Mouse (Mus musculus) heart, adult 2 months (tissue): ENCODE data around the gene Fgfr2. TPM values are rescaled to one million over a fixed set of nuclear protein-coding genes. Genes with fewer than 3 reads are reported as not detected.

ENCODE experiments used
- DNase-seq, 2 experiments: peaks; one replicate each; pipeline ENCODE4 v3.0.0; 2021
- H3K27ac ChIP-seq: fragments of 200-600 bp; 2 replicates; pipeline ENCODE4 v1.8.1; 2022
- H3K27me3 ChIP-seq: fragments of 200-500 bp; 2 replicates; pipeline ENCODE4 v1.6.1; 2012; ENCODE audit warnings: mild to moderate bottlenecking, low read length, inconsistent platforms, mixed read lengths; ENCODE audit not compliant: control insufficient read depth, insufficient read depth
- H3K36me3 ChIP-seq: fragments of 200-500 bp; 2 replicates; pipeline ENCODE4 v1.6.1; 2012; ENCODE audit warnings: low read length, inconsistent platforms; ENCODE audit not compliant: control insufficient read depth, insufficient read depth
- H3K4me1 ChIP-seq: fragments of 200-500 bp; 2 replicates; pipeline ENCODE4 v1.6.1; 2011; ENCODE audit warnings: low read length; ENCODE audit not compliant: control insufficient read depth, insufficient read depth
- H3K4me3 ChIP-seq: fragments of 200-600 bp; 2 replicates; pipeline ENCODE4 v1.8.1; 2022
- H3K79me2 ChIP-seq: fragments of 200-500 bp; replicated peaks from 2 replicates; pipeline ENCODE4 v1.6.1; 2012; ENCODE audit warnings: mild to moderate bottlenecking, inconsistent platforms, low read length, moderate library complexity, mixed read lengths; ENCODE audit not compliant: control insufficient read depth, insufficient read depth
- H3K9ac ChIP-seq: fragments of 200-500 bp; 2 replicates; pipeline ENCODE4 v1.6.1; 2012; ENCODE audit warnings: low read depth, mild to moderate bottlenecking, control low read depth, inconsistent platforms, low read length, mixed read lengths
- CTCF ChIP-seq: fragments of 200-600 bp; IDR thresholded peaks from 2 replicates; pipeline ENCODE4 v1.8.1; 2022; ENCODE audit warnings: antibody characterized with exemption, mild to moderate bottlenecking, moderate library complexity
- EP300 ChIP-seq: fragments of 200-500 bp; IDR thresholded peaks from 2 replicates; pipeline ENCODE4 v1.6.1; 2011; ENCODE audit warnings: low read depth, low read length, control low read depth; ENCODE audit not compliant: insufficient read depth
- POLR2A ChIP-seq: fragments of 200-500 bp; IDR thresholded peaks from 2 replicates; pipeline ENCODE4 v1.6.1; 2011; ENCODE audit warnings: mild to moderate bottlenecking, low read depth, low read length, control low read depth; ENCODE audit not compliant: insufficient read depth
- WGBS: fragments of 180-500 bp; shearing (Covaris S2); methylation state at CpG from one replicate; pipeline ENCODE4 v1.1.7; 2018; 5-methylcytosine and 5-hydroxymethylcytosine counted together
- intact Hi-C: fragments of 180-260 bp; cut with DNase I; formaldehyde crosslinking; loops from one replicate; pipeline ENCODE4 v1.15.1; 2025
- polyA plus RNA-seq: library from polyadenylated mRNA; depleted of rRNA; stranded (reverse); fragments of >200 nt; gene quantifications from 2 replicates; pipeline ENCODE4 v1.2.3, GENCODE M21; 2012
- total RNA-seq, 2 experiments: library from RNA; stranded (reverse); gene quantifications; 2 replicates each; pipeline ENCODE4 v1.2.3; 2021

Gene Fgfr2
- total and polyA plus RNA-seq, 3 experiments, result 1.1 to 2.0 (median 1.3) TPM

DNA sequence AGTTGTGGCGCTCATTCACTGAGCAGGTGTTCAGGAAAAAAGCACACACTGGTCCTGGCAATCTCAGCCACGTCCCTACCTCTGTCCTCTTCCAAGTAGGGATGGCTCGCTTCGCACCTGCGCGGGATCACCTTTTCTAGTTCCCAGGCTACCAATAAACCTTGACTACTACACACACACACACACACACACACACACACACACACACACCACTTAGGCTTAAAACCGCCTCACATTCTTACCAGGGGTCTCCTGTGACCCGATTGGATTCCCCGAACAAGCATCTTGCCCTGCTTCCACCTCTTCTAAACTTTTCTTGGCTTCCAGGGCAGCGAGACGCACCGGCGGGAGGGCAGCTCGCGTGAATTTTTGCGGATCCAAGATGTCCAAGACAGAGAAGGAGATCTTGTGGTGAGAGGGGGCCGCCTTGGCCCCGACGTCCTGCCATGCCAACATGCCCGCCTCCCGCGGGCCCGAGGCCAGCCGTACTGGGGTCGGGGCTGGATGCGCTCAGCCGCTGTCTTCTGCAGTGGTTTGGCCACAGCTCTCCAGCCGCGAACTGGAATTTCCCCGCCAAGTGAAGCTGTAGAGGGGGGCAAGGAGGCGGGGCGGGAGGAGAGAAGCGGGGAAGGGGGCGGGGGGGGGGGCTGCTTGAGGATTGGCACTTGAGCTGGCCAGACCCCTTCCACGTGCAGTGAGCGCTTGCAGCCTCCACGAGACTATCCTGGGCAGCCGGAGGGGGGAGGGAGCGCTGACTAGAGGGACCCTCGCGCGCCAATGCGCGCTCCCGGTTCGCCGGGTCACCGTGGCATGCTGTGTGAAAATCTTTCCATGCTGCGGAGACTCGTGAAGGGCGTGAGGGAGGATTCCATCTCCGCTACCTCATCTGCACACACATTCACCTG lies 523.8 kb downstream of the Fgfr2 start, which contains the start of gene Nkx1-2:
TSS of gene Nkx1-2 (minus strand) at position 567 of the 905 bp plus-strand sequence.
- H3K4me3 ChIP-seq, result no peak within 1 kb of the TSS; the same call in 1 of the 2 replicates
- intact Hi-C loops, result no loop called here

DNA sequence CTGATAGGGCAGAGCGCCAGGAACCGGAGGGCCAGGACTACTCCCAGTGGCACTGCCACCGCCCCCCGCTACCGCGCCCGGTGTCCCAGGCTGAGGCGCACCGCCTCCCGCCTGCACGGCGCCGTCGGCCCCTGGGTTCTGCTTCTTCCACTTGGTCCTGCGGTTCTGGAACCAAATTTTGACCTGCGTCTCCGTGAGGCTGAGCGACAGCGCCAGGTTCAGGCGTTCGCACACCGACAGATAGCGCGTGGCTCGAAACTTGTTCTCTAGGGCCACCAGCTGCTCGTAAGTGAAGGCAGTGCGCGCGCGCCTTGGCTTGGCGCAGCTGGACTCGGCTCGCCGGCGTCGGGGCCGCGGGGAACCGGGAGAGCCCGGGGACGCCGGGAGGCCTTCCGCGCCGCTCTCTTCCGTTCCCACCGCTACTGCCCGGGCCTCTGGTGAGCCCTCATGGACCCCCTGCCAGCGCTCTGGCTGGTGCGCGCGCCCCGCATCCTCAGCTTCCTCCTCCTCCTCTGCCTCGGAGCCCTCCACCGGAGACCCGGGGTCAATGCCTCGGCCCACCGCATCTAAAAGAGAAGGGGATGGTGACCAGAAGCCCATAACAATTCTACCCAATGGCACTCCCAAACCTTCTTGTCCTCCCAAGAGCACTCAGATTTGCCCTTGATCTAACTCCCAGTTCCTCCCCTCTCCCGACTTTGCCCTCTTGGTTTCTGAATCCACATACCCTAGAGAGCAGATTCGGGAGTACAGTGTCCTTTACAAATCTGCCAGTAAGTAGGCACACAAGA lies 525.7 kb downstream of the Fgfr2 start:
- peak overlapping the region; percentile 43 for H3K4me3 ChIP-seq
- H3K79me2 ChIP-seq, result no peaks in the 10 kb centered on the region
- TF ChIP-seq EP300, result no peak
- TF ChIP-seq POLR2A, result no peak
- TF ChIP-seq CTCF, result no peak
- H3K36me3 ChIP-seq, result no peaks in the 10 kb centered on the region
- intact Hi-C loops, result no loop called here
- H3K27me3 ChIP-seq, result peaks cover 21% of the 10 kb centered on the region
- under 1% methylated on average over 60 of the region's 60 CpGs for WGBS
- H3K4me1 ChIP-seq, result no peaks in the 10 kb centered on the region; the same call in 1 of the 2 replicates
- no peak overlapping the region for H3K27ac ChIP-seq
- DNase-seq, result peak in 1 of 2 experiments; percentile 33
- H3K9ac ChIP-seq, result peak overlapping the region; percentile 66

More for the DNA sequence above, 523.8 kb downstream of the Fgfr2 start, which contains the start of gene Nkx1-2:
- Histone ChIP-seq H3K4me1 (no peaks in the 10 kb centered on the region; the same call in 1 of the 2 replicates), H3K79me2 (no peaks in the 10 kb centered on the region), H3K9ac (no peak within 1 kb of the TSS), H3K27ac (no peak within 1 kb of the TSS), H3K36me3 (no peaks in the 10 kb centered on the region), H3K27me3 (peaks cover 21% of the 10 kb centered on the region)
- no peak for DNase-seq
- TF ChIP-seq CTCF (no peak), EP300 (no peak)
- WGBS, result 2% methylated on average over 52 of the region's 52 CpGs

DNA sequence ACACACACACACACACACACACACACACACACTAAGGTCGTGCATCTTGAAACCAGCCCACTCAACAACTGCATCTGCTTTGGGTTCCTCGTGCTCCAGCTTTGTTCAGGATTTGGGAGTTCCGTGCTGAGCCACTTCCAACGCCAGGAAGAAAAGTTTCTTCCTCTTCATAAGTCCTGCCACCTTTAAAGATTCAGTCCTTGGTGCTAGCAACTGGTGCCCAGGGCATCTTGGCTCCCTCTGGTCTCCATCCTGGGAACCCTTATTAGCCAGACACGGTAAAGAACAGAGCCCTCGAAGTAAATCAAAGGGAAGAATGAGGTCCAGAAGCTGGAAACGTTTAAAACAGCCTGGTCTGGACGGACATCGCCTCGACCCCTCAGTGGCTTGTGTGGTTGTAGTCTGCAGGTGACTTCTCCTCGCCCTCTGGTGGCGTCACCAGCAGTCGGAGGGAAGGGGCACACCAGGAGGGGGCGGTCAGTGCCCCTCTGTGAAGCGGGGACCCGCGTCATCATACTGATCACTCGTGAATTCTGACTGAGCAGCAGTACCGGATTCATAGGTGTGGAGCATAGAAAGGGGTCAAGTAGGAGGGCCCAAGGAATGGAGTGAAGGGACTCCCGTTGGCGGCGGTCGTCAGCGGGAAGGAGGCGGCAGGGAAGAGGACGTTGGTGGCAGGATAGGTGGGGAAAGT lies 526.4 kb downstream of the Fgfr2 start:
- no peak overlapping the region for H3K27ac ChIP-seq
- H3K27me3 ChIP-seq, result peaks cover 20% of the 10 kb centered on the region
- WGBS, result 13% methylated on average over 26 of the region's 26 CpGs
- peak overlapping the region; percentile 43 for H3K4me3 ChIP-seq
- H3K4me1 ChIP-seq, result no peaks in the 10 kb centered on the region; the same call in 1 of the 2 replicates
- no peaks in the 10 kb centered on the region for H3K79me2 ChIP-seq
- no peaks in the 10 kb centered on the region for H3K36me3 ChIP-seq
- H3K9ac ChIP-seq, result peak overlapping the region; percentile 66
- no peak for DNase-seq
- intact Hi-C loops, result no loop called here
- no peak for TF ChIP-seq EP300
- no peak for TF ChIP-seq POLR2A
- peak; percentile 29 for TF ChIP-seq CTCF

DNA sequence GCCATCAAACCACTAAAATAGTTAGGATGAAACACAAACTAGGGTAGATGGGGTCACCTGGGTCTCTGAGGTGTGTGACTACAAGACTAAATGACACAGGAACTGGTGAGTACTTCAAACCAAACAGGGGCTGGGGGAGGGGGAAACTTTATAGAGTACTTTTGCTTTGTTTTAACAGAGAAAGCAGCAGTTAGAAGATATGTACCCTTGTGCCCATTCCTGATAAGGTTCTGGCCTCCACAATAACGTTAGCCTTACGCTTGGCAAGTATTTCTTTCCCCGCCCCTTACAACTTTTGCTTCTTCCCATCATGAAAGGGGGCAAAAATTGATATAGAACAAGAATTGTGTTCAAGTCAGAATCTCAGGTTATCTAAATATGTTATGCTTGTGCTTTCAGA lies 527.4 kb downstream of the Fgfr2 start:
- TF ChIP-seq EP300 (no peak), POLR2A (no peak), CTCF (no peak)
- intact Hi-C loops, result no loop called here
- Histone ChIP-seq H3K4me3 (no peak overlapping the region), H3K27me3 (peaks cover 20% of the 10 kb centered on the region), H3K36me3 (no peaks in the 10 kb centered on the region), H3K79me2 (no peaks in the 10 kb centered on the region), H3K4me1 (no peaks in the 10 kb centered on the region; the same call in 1 of the 2 replicates), H3K27ac (no peak overlapping the region), H3K9ac (no peak overlapping the region)
- no peak for DNase-seq
- 82% methylated on average over 3 of the region's 3 CpGs for WGBS

DNA sequence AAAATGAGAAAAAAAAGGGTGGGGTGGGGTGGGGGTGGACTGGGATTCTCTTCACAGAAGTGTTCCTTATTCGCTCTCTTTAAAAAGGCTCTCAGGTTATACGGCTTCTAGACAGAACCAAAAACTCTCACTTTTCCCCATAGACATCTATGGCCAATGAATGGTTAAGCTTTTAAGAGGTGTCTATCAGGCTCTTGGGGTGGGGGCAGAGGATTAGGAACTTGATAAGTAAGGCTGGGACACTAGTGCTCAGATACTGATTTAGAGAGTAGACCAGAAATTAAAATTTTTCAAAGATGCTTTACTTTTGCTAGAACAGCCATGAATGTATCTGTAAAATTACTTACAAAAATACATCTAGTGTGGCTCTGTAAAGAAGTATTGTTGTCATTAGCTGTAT lies 528.8 kb downstream of the Fgfr2 start:
- Histone ChIP-seq H3K27ac (no peak overlapping the region), H3K4me3 (no peak overlapping the region), H3K4me1 (peaks cover 2% of the 10 kb centered on the region), H3K79me2 (no peaks in the 10 kb centered on the region), H3K27me3 (peaks cover 19% of the 10 kb centered on the region), H3K36me3 (no peaks in the 10 kb centered on the region), H3K9ac (no peak overlapping the region)
- 96% methylated on average over 2 of the region's 2 CpGs for WGBS
- TF ChIP-seq POLR2A (no peak), CTCF (no peak), EP300 (no peak)
- intact Hi-C loops, result no loop called here
- no peak for DNase-seq
